ENCODE assay signal across 16 mouse cellular contexts in the genomic region with DNA sequence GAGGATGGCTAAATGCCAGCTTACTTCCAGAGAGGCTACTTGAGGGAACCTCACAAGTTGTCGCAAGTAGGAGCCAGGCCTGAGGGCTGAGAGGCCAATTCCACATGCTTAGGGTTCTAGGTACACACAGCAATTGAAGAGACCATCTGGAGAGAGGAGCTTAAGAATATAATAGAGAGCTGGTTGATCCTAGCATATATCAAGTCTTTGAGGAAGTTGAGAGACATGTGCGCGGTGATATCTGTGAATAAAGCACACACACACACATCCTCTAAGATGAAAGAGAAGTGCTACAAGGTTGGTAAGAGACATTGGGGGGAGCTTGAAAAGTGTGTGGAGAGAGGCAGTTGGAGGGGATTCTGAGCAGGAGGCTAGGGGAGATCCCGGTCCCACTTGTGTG.
"Had no signal": no experiment of that assay in that cellular context is flagged by ENCODE, and none has a peak within 500 bp of the region (broad histone marks: within the 10 kb centered on the region; RNA-seq: fewer than 3 reads in every experiment).

No protein-coding gene starts in this region.

- H3K4me1 ChIP-seq: stomach, embryonic 15.5 days had no signal

- H3K9ac ChIP-seq: lung, embryonic 14.5 days; midbrain, embryonic 12.5 days; neural tube, embryonic 12.5 days; stomach, embryonic 15.5 days had no signal

- H3K27ac ChIP-seq: midbrain, embryonic 10.5 days; midbrain, embryonic 12.5 days; neural tube, embryonic 12.5 days; stomach, embryonic 15.5 days; stomach, postnatal 0 days had no signal

- H3K36me3 ChIP-seq: midbrain, embryonic 10.5 days; midbrain, embryonic 12.5 days; neural tube, embryonic 12.5 days; stomach, embryonic 15.5 days had no signal

- H3K4me3 ChIP-seq: midbrain, embryonic 10.5 days; midbrain, embryonic 12.5 days; neural tube, embryonic 12.5 days; stomach, embryonic 15.5 days had no signal

- DNase-seq: lung, adult 18-20 months; lung, embryonic 14.5 days; lung, postnatal 10 days; lung, postnatal 4 days; midbrain, embryonic 14.5 days; retina, postnatal 1 day; right cerebral cortex, adult 18-20 months; right cerebral cortex, postnatal 25 days; thymus, adult 2 months; thymus, postnatal 25 days; thymus, postnatal 4 days had no signal

- H3K9me3 ChIP-seq: midbrain, embryonic 10.5 days; midbrain, embryonic 12.5 days; neural tube, embryonic 12.5 days; stomach, embryonic 15.5 days had no signal
